Mouse (Mus musculus) right cerebral cortex, postnatal 25 days (tissue): Measurements from ENCODE around the gene Orc1.

ENCODE experiments used
- DNase-seq: peaks from one replicate; pipeline ENCODE4 v3.0.0; 2022

Gene Orc1

GRCm38 (mm10) chr4:108637721-108638120 is 58.5 kb downstream of the Orc1 start:
- no peak for DNase-seq

GRCm38 (mm10) chr4:108638752-108639151 is 59.5 kb downstream of the Orc1 start:
- no peak for DNase-seq

GRCm38 (mm10) chr4:108664407-108664806 is 85.2 kb downstream of the Orc1 start:
- no peak for DNase-seq
